Mouse (Mus musculus) thymus, adult 2 months (tissue): ENCODE results near the gene Rsph6a.

Source experiments
- CTCF ChIP-seq: fragments of 200-500 bp; IDR thresholded peaks from 2 replicates; pipeline ENCODE4 v1.5.1; 2012; ENCODE audit warnings: mild to moderate bottlenecking, control low read depth, low read length, moderate library complexity, borderline replicate concordance; ENCODE audit not compliant: control insufficient read depth, poor library complexity, insufficient read depth; ENCODE audit errors: extremely low read depth
- POLR2A ChIP-seq: fragments of 200-500 bp; IDR thresholded peaks from 2 replicates; pipeline ENCODE4 v1.6.1; 2012; ENCODE audit warnings: mild to moderate bottlenecking, low read length, control low read depth, moderate library complexity; ENCODE audit not compliant: control insufficient read depth, poor library complexity, insufficient read depth; ENCODE audit errors: extremely low read depth

- TF ChIP-seq POLR2A = no peak
- no peak for TF ChIP-seq CTCF
Measured at GRCm38 (mm10) chr7:19057405-19057804, 2.9 kb downstream of the Rsph6a start.
